Mouse (Mus musculus) lung, embryonic 14.5 days (tissue): ENCODE data around the gene P2rx2. TPM values are rescaled to one million over a fixed set of nuclear protein-coding genes. Genes with fewer than 3 reads are reported as not detected.

Source experiments
- ATAC-seq: fragments of 200-750 bp; cut with Nextera tagmentation; 2 replicates; pipeline ENCODE4 v1.8.0; 2017; ENCODE audit warnings: mild to moderate bottlenecking, moderate TSS enrichment, moderate library complexity; ENCODE audit not compliant: insufficient read depth
- DNase-seq: peaks from one replicate; pipeline ENCODE4 v3.0.0-alpha.2; 2015
- H3K27ac ChIP-seq: fragments of 300-500 bp; sonication (generic); 2 replicates; pipeline ENCODE4 v1.5.1; 2014; ENCODE audit warnings: low read depth, mild to moderate bottlenecking, moderate library complexity
- H3K27me3 ChIP-seq: fragments of 300-500 bp; sonication (generic); 2 replicates; pipeline ENCODE4 v1.6.1; 2014; ENCODE audit warnings: low read length, control low read depth; ENCODE audit not compliant: insufficient read depth
- H3K36me3 ChIP-seq: fragments of 300-500 bp; sonication (generic); 2 replicates; pipeline ENCODE4 v1.6.1; 2014; ENCODE audit warnings: control low read depth; ENCODE audit not compliant: insufficient read depth
- H3K4me1 ChIP-seq: fragments of 300-500 bp; sonication (generic); 2 replicates; pipeline ENCODE4 v1.6.1; 2014; ENCODE audit warnings: antibody characterized with exemption, control low read depth; ENCODE audit not compliant: insufficient read depth
- H3K4me2 ChIP-seq: fragments of 300-500 bp; sonication (generic); 2 replicates; pipeline ENCODE4 v1.6.1; 2014; ENCODE audit warnings: mild to moderate bottlenecking
- H3K4me3 ChIP-seq: fragments of 300-500 bp; sonication (generic); 2 replicates; pipeline ENCODE4 v1.5.1; 2014; ENCODE audit warnings: low read depth, low read length
- H3K9ac ChIP-seq: fragments of 300-500 bp; sonication (generic); 2 replicates; pipeline ENCODE4 v1.6.1; 2014
- H3K9me3 ChIP-seq: fragments of 300-500 bp; sonication (generic); 2 replicates; pipeline ENCODE4 v1.6.1; 2016; ENCODE audit warnings: low read depth, low read length, control low read depth
- CTCF ChIP-seq: IDR thresholded peaks from 2 replicates; pipeline ENCODE4 v1.5.1; 2016; ENCODE audit warnings: antibody characterized with exemption, low read depth
- WGBS: fragments of 180-500 bp; shearing (Covaris S2); extraction: QIAGEN DNeasy Blood & Tissue Kit; methylation state at CpG from one replicate; pipeline ENCODE4 v1.1.7; 2014; 5-methylcytosine and 5-hydroxymethylcytosine counted together
- polyA plus RNA-seq: library from polyadenylated mRNA; unstranded; fragments of >200 nt; fragmentation: Nextera tagmentation; extraction: Ambion mirVana; gene quantifications from 2 replicates; pipeline ENCODE4 v1.2.1, GENCODE M21; 2014

P2rx2 gene
- polyA plus RNA-seq, 1 experiment from 2014 or later, result 14.1 TPM

DNA sequence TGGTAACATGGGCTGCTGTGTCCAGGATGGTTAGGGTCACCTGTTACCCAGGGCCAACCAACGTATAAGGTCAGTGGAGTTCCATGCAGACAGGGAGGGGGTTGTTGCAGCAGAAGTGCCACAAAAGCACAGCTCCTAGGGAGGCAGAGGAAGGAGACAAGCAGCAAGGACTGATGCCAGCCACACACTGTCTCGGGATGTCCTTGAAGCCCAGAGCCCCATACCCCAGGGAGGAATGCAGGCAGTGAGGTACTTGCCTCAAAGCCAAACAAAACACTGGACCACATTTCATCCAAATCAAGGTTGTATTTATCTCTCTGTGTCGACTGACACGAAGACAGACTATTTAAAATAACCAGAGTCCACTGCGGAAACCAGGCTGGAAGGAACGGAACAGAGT lies 18.5 kb upstream of the P2rx2 start:
- Histone ChIP-seq H3K4me2 (no peak overlapping the region), H3K9ac (no peak overlapping the region), H3K27me3 (no peaks in the 10 kb centered on the region), H3K9me3 (no peaks in the 10 kb centered on the region), H3K27ac (no peak overlapping the region), H3K36me3 (0 out of 2 replicates have a peak, but pooled peaks cover 7% of the 10 kb centered on the region), H3K4me3 (no peak overlapping the region), H3K4me1 (no peaks in the 10 kb centered on the region)
- ATAC-seq (no peak), DNase-seq (no peak)
- no peak for TF ChIP-seq CTCF
- WGBS, result 72% methylated on average over 6 of the region's 6 CpGs

- Histone ChIP-seq H3K9ac (no peak overlapping the region), H3K27me3 (no peaks in the 10 kb centered on the region), H3K4me1 (no peaks in the 10 kb centered on the region), H3K4me2 (no peak overlapping the region), H3K27ac (no peak overlapping the region), H3K36me3 (no peaks in the 10 kb centered on the region), H3K9me3 (no peaks in the 10 kb centered on the region), H3K4me3 (no peak overlapping the region)
- 40% methylated on average over 9 of the region's 9 CpGs for WGBS
- TF ChIP-seq CTCF, result peak; percentile 88
- ATAC-seq, result peak; percentile 62; the same call in 1 of the 2 replicates
- peak; percentile 94 for DNase-seq
Observed at GRCm38 (mm10) chr5:110357531-110358179, 14.6 kb upstream of the P2rx2 start.

- Histone ChIP-seq H3K36me3 (no peaks in the 10 kb centered on the region), H3K27me3 (no peaks in the 10 kb centered on the region), H3K9me3 (no peaks in the 10 kb centered on the region), H3K4me2 (no peak overlapping the region), H3K27ac (no peak overlapping the region), H3K9ac (no peak overlapping the region), H3K4me3 (no peak overlapping the region), H3K4me1 (no peaks in the 10 kb centered on the region)
- DNase-seq (peak; percentile 64), ATAC-seq (no peak)
- peak; percentile 61 for TF ChIP-seq CTCF
- 22% methylated on average over 7 of the region's 7 CpGs for WGBS
Observed at GRCm38 (mm10) chr5:110354716-110355115, 11.7 kb upstream of the P2rx2 start.

- no peak for ATAC-seq
- Histone ChIP-seq H3K9ac (no peak overlapping the region), H3K36me3 (no peaks in the 10 kb centered on the region), H3K27me3 (peaks cover 18% of the 10 kb centered on the region), H3K4me2 (no peak overlapping the region), H3K4me1 (no peaks in the 10 kb centered on the region), H3K4me3 (no peak overlapping the region), H3K9me3 (no peaks in the 10 kb centered on the region), H3K27ac (no peak overlapping the region)
- DNase-seq, result no peak
- WGBS, result 79% methylated on average over 8 of the region's 8 CpGs
- no peak for TF ChIP-seq CTCF
Observed at GRCm38 (mm10) chr5:110347006-110347405, 4.0 kb upstream of the P2rx2 start.

DNA sequence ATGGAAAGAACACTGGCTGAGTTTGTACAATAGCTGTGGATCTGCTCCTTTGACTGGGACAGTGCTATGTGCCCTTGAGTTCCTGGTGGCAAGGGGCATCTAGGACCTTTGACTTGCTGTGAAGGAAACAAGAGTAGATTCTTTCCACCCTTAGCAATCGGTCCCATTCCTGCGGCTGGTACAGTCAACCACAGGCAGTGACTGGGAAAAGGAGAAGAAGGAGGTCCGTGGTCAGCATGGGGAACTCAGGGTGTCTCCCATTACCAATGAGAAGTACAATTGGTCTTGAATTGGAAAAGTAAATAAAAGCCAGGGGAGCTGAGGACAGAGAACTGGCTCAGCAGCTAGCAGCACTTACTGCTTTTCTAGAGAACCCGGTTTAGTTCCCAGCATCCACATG lies 2.5 kb upstream of the P2rx2 start:
- no peak for TF ChIP-seq CTCF
- Histone ChIP-seq H3K36me3 (no peaks in the 10 kb centered on the region), H3K4me1 (no peaks in the 10 kb centered on the region), H3K4me3 (no peak overlapping the region), H3K9ac (no peak overlapping the region), H3K27ac (no peak overlapping the region), H3K4me2 (no peak overlapping the region), H3K27me3 (peaks cover 20% of the 10 kb centered on the region), H3K9me3 (no peaks in the 10 kb centered on the region)
- ATAC-seq (no peak), DNase-seq (no peak)
- 73% methylated on average over 4 of the region's 4 CpGs for WGBS

DNA sequence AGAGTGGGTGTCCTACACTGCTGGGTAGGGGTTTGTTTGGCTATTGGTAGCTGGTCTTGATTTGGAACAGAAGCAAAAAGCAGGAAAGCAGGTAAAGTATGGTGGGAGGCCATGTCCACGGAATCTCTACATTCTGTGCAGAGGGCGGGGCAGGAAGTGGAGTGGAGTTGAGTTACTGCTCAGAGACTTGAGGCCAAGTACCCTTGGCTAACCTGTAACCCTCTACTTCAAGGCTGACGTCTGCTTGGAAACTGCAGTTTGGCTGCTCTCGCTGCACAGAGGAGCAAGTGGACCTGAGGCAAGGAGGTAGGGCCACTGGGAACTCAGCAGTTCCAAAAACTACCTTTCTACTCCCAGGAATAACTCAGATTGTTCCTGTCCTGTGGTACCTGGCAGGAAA lies 1.5 kb upstream of the P2rx2 start, which contains the start of gene Lrcol1:
TSS of gene Lrcol1 (plus strand) at position 207 of the 400 bp plus-strand sequence.
- no peak for TF ChIP-seq CTCF
- DNase-seq, result peak; percentile 50
- no peak within 1 kb of the TSS for H3K4me3 ChIP-seq
- no peaks in the 10 kb centered on the region for H3K4me1 ChIP-seq
- no peaks in the 10 kb centered on the region for H3K36me3 ChIP-seq
- no peaks in the 10 kb centered on the region for H3K9me3 ChIP-seq
- H3K27me3 ChIP-seq, result peaks cover 20% of the 10 kb centered on the region
- ATAC-seq, result peak; percentile 42
- H3K27ac ChIP-seq, result peak within 1 kb of the TSS; percentile 64
- H3K4me2 ChIP-seq, result peak within 1 kb of the TSS; percentile 85
- H3K9ac ChIP-seq, result no peak within 1 kb of the TSS
- 55% methylated on average over 4 of the region's 4 CpGs for WGBS

DNA sequence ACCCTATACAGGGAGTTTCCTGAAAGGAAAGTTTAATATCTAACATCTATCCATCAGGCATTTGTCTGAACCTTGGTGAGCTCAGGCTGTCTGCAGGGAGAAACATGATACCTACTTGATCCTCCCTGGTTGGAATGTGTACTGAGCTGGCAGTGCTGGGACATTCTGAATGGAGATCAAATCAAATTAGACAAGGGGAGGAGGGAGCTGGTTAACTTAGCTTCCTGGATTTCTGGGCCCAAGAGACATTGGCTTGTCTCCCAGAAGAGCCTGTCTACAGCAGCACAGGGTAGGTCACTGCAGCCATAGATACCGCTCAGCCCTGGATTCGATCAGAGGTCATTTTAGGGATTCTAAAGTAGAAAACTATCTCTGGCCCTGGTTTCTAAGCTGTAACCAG lies 4.2 kb downstream of the P2rx2 start:
- no peaks in the 10 kb centered on the region for H3K4me1 ChIP-seq
- H3K4me3 ChIP-seq, result no peak overlapping the region
- peaks cover 19% of the 10 kb centered on the region for H3K27me3 ChIP-seq
- H3K4me2 ChIP-seq, result no peak overlapping the region
- ATAC-seq, result no peak
- H3K36me3 ChIP-seq, result peaks cover 49% of the 10 kb centered on the region
- H3K27ac ChIP-seq, result peak overlapping the region; percentile 36; the same call in 1 of the 2 replicates
- no peak for TF ChIP-seq CTCF
- peak; percentile 31 for DNase-seq
- 68% methylated on average over 2 of the region's 2 CpGs for WGBS
- no peak overlapping the region for H3K9ac ChIP-seq
- H3K9me3 ChIP-seq, result no peaks in the 10 kb centered on the region
